Mouse (Mus musculus) skeletal muscle tissue, adult 2 months (tissue): ENCODE results near the gene Zbtb43.

Source experiments
- DNase-seq: peaks from one replicate; pipeline ENCODE4 v3.0.0-alpha.2; 2012; ENCODE audit warnings: low read depth, low spot score

The Zbtb43 gene

DNA sequence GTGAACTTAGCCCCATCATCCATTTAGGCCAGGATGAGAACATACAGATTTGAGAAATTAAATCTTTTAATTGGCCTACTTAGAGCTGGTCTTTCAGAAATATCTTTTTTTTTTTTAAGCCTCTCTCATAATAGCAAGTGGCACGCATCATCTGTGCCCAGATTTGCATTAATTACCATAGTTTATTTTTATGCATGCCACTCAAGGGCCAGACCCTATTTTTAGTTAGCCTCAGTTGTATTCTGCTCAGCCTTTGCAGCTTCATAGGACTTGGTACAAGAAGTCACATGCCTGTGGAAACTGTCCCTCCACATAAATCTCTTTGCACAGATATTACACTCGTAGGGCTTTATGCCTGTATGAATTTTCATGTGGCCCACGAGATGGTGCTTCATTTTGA lies 14.9 kb downstream of the Zbtb43 start:
- DNase-seq: no peak

DNA sequence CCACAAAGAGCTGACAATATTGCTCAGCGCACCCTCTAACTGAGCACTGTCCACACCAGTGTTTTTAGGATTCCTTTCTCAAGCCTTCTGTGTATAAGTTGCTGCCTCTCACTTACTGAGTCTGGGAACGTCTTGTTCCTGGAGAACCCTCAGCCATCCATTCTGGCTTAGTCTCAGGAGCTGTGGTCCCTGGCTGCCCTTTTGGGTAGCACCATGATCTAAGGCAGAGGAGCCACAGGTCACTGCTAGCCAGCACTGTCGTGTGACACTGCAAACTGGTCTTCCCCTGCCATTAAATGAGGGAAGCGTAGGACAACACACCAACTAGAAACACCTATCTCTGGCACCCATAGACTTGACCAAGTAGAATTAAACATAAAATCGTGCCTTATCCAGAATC lies 15.6 kb downstream of the Zbtb43 start:
- DNase-seq: peak; percentile 62

GRCm38 (mm10) chr2:33452140-33452539 lies 16.2 kb downstream of the Zbtb43 start:
- no peak for DNase-seq

DNA sequence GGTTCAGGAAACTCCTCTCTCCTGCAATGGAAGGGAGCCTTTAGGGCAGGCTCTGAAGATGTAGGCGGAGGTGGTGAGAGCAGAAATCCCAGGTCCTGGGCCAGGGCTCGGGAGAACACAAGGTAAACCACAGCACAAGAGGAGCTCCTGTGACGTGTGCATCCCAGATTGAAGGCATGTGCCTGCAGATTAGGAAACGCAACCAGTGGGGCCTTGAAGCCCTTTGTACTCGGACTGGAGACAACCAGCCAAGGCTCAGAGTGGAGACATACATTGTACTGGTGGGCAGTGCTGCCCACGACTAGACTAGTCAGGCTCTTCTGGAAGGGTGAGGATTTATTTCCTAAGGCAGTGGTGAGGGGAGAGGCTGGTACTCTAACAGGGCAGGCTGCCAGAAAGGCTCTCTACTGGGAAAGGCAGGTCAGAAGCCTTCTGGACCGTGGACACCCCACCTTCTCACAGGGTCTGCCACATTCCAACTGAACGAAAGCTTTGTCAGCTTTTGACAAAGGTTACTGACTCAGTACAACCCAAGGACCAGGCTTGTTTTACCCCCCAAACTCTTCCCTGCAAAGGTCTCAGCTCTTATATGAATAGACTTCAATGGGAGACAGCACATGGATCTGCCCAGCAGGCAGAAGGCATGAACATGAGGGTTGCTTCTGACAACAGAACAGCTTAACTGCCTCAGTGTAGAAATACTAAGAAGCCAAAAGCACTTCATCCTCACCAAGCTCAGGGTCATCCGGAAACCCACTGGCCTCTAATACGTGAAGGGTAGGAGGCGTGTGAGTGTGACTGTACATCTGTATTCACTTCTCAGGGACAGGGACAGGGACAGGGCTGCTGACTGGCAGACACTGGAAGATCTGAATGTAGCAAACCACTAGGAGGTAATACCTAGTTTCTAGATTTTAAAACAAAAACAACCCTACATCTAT lies 17.1 kb downstream of the Zbtb43 start:
- DNase-seq: no peak

DNA sequence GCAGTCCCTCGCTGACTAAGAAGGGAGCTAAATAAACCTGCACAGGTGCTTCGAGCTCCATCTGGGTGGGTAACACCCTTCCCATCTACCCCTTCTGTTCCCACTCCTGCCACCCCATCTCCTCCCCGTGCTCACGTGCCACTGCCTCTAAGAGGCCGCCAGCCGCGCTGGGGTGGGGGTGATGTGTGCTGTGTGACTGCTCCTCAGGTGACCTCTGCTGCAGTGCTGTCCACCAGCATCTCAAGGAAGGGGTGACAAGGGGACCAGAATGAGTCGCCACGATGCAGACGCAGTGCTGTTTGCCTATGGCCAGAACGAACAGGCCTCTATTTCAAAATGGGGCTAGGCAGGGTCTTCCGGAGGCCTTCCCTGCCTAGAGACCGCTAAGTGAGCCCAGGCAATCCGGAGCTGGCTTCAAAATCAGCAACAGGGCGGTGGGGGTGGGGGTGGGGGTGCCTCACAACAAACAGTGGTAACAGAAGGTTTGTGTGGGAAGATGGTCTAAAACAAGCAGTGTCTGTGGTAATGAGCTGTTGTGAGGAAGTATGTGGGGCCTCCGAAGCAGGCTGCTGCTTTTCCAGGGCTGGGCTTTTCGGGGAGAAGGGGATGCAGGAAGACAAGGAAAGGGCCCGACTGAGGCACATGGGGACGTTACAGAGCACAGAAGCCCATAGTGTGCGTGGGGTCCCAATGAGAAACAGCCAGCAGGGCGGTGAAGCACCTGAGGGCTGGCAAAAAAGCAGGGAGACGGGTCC lies 19.1 kb downstream of the Zbtb43 start:
- DNase-seq: no peak

DNA sequence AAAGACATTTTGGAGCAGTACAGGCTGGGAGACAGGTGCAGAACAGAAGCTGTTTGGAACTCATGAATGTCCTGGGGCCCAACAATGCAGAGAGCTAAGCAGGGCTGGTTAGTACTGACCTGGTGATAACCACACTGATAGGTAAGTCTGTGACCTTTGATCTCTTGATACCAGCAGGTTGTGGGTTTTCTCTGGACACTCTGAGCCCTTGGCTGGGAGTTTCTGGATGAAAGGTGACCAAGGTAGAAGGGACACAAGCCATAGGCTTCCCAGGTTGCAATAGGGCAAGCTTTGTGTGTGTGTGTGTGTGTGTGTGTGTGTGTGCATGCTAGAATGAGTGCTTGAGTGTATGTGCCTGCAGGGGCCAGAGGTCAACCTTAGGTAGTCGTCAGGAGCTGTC lies 21.6 kb downstream of the Zbtb43 start:
- no peak for DNase-seq

GRCm38 (mm10) chr2:33445741-33446140 lies 22.6 kb downstream of the Zbtb43 start:
- DNase-seq: no peak

- DNase-seq: no peak
Measured at GRCm38 (mm10) chr2:33444862-33445261, 23.5 kb downstream of the Zbtb43 start.

- peak; percentile 83 for DNase-seq
Measured at GRCm38 (mm10) chr2:33444358-33444757, 24.0 kb downstream of the Zbtb43 start.

- no peak for DNase-seq
Measured at GRCm38 (mm10) chr2:33442701-33443100, 25.7 kb downstream of the Zbtb43 start.

GRCm38 (mm10) chr2:33440893-33441292 lies 27.5 kb downstream of the Zbtb43 start:
- no peak for DNase-seq

GRCm38 (mm10) chr2:33439980-33440670 lies 28.2 kb downstream of the Zbtb43 start:
- no peak for DNase-seq

DNA sequence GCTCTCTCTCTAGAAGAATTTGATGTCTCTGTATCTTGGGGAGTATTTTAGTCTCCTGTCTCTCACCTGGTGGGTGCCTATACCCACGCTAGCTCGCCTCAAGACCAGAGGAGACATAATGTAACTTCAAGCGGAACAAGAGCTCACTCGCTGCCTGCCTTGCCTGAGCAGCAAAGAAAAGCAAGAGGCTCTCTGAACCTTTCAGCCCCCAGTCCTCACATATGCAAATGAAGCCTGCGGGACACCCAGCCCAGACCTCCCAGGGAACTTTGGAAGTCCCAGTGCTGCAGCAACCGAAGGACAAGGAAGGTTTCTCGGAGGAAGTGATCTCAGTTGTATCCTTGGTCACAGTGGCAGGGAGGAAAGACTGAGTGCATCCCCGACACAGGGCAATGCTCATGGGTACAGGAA lies 28.9 kb downstream of the Zbtb43 start:
- DNase-seq: no peak

DNA sequence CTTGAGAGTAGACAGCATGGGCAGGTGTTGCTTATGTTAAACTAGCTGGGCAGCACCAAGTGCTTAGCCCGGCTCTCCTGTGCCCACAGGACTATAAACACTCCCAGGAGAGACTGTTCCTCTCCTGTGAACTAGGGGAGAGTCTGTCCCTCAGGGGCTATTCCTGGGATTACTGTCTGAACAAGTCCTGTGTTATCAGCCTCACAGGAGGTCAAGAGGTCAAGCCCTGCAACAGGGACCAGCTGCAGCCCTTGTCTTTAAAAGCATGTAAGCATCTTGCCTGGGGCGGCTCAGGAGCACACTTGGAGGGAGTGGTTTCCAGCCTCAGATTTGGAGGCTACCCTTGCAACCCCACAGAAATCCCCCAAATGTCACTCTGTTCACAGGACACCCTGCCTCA lies 30.0 kb downstream of the Zbtb43 start:
- DNase-seq: no peak

GRCm38 (mm10) chr2:33437184-33437583 lies 31.2 kb downstream of the Zbtb43 start:
- no peak for DNase-seq

DNA sequence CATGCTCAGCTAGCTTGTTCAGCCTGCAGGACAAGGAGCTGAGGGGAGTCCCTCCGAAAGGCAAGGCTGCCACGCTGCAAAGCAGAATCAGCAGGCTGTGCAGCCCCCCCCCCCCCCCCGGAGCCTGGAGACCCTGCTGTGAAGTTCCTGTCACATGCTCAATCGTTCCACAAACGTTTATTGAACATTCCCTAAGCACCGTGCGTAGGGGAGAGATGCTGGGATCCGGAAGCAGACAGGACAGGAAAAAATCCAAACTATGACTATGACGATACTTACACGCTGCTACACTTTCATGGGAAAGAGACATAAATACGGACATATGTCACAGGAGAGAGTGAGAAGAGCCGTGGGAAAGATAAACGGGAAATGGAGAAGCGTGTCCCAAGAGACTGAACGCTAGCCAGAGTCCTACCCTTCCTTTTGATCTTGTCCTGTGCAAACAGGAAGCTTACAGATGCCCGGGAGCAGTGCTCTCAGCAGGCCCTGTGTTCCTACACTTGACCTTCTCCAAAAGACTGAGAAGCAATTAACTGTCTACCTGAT lies 32.3 kb downstream of the Zbtb43 start:
- no peak for DNase-seq

DNA sequence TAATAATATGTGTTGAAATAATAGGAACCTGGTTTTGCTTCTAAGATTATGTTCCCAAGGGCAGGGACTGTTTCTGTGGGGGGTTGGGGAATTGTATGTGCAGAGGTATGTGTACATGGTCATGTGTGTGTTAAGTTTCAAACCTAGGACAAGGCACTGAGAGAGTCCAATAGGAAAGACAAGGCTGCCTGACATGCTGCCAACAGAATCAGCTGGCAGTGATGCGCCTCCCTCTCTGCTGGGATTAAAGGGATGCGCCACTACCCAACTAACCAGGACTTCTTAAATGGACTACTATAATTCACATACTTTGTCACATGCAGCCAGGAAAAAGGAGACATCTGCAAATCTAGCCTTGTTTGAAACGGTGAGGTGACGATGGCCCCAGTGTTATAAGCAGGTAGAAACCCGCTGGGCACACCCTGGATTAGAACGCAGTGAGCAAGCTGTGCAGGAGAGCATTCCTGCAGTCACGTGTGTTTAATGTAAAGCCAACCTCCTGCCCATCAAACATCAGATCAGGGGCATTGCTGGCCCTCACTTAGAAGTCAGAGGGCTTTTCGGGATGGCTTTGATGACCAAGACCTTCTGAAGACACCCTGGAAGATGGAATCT lies 33.2 kb downstream of the Zbtb43 start:
- no peak for DNase-seq

DNA sequence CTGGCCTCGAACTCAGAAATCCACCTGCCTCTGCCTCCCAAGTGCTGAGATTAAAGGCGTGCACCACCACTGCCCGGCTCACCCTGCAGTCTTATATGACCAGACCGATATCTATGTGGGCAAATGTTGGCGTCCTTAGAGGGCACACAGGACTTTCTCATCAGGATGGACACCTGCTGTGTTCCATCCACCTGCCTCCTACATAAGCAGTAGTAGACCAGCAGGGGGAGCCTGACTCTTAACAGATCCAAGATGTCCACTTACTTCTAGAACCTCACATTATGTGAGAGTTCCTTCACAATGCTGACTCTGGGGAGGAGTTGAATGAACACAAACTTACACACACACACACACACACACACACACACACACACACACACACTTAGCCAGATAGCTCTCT lies 35.5 kb downstream of the Zbtb43 start:
- DNase-seq: peak; percentile 46

- no peak for DNase-seq
Measured at GRCm38 (mm10) chr2:33430771-33431699, 37.3 kb downstream of the Zbtb43 start, which contains the start of gene Zbtb34. Zbtb34 (minus strand) TSS chr2:33431324.

- no peak for DNase-seq
Measured at GRCm38 (mm10) chr2:33430081-33430770, 38.1 kb downstream of the Zbtb43 start.
